In genomic region chr11:68585890-68586289, GRCm38 (mm10) we compare ENCODE assay signal across 12 mouse cellular contexts. TPM values are rescaled to one million over a fixed set of nuclear protein-coding genes. Genes with fewer than 3 reads are reported as not detected.
DNase-seq lines count a peak whose midpoint lies in the region; ATAC-seq and TF ChIP-seq lines count a peak whose summit lies in the region.
"Had no signal": no experiment of that assay in that cellular context is flagged by ENCODE, and none has a peak within 500 bp of the region (broad histone marks: within the 10 kb centered on the region; RNA-seq: fewer than 3 reads in every experiment).

No protein-coding gene starts in this region.

- no peak overlapping the region for H3K4me3 ChIP-seq in liver, postnatal 0 days (ENCODE audit: low read depth, low read length)
- H3K4me3 ChIP-seq: hindbrain, embryonic 12.5 days; liver, embryonic 13.5 days; neural tube, embryonic 12.5 days; stomach, embryonic 15.5 days had no signal

- no peaks in the 10 kb centered on the region for H3K36me3 ChIP-seq in liver, postnatal 0 days (replicated peaks; ENCODE audit: insufficient read depth, low read length)
- H3K36me3 ChIP-seq: hindbrain, embryonic 12.5 days; liver, embryonic 13.5 days; neural tube, embryonic 12.5 days; stomach, embryonic 15.5 days had no signal

- H3K4me2 ChIP-seq in liver, postnatal 0 days (ENCODE audit: low read depth, low read length), result no peak overlapping the region
- H3K4me2 ChIP-seq: hindbrain, embryonic 12.5 days; liver, embryonic 13.5 days; neural tube, embryonic 12.5 days; stomach, embryonic 15.5 days had no signal

- peak; percentile 51 for TF ChIP-seq CTCF in liver, postnatal 0 days (IDR thresholded peaks at IDR 0.05; ENCODE audit: low read depth)

- TF ChIP-seq EP300 in liver, postnatal 0 days (IDR thresholded peaks at IDR 0.05; ENCODE audit: low read depth), result no peak

- no peak overlapping the region for H3K27ac ChIP-seq in liver, postnatal 0 days (ENCODE audit: low read depth)
- H3K27ac ChIP-seq: hindbrain, embryonic 12.5 days; liver, embryonic 13.5 days; neural tube, embryonic 12.5 days; stomach, embryonic 15.5 days had no signal

- no peaks in the 10 kb centered on the region for H3K27me3 ChIP-seq in liver, postnatal 0 days (ENCODE audit: insufficient read depth, low read length)
- H3K27me3 ChIP-seq: liver, embryonic 13.5 days; neural tube, embryonic 12.5 days; stomach, embryonic 15.5 days had no signal

- no peaks in the 10 kb centered on the region for H3K4me1 ChIP-seq in liver, postnatal 0 days (ENCODE audit: insufficient read depth)
- H3K4me1 ChIP-seq: liver, embryonic 13.5 days; neural tube, embryonic 12.5 days had no signal

- H3K9me3 ChIP-seq in liver, postnatal 0 days (ENCODE audit: low read length), result no peaks in the 10 kb centered on the region
- H3K9me3 ChIP-seq: hindbrain, embryonic 12.5 days; liver, embryonic 13.5 days; neural tube, embryonic 12.5 days; stomach, embryonic 15.5 days had no signal

- peak; percentile 51 to 52 for DNase-seq in cerebellum, postnatal 10 days
- no peak for DNase-seq in cerebellum, adult 18-20 months
- DNase-seq in liver, postnatal 0 days, result peak; percentile 40
- no peak for DNase-seq in liver
- peak; percentile 70 for DNase-seq in embryo, embryonic 10 days (ENCODE audit: low spot score)
- DNase-seq in spleen, postnatal 4 days (ENCODE audit: low spot score in 2 of 2), result no peak
- DNase-seq in right cerebral cortex, postnatal 25 days, result no peak
- DNase-seq: liver, embryonic 13.5 days had no signal

- no peak overlapping the region for H3K9ac ChIP-seq in liver, postnatal 0 days (replicated peaks)
- H3K9ac ChIP-seq: hindbrain, embryonic 12.5 days; liver, embryonic 13.5 days; neural tube, embryonic 12.5 days; stomach, embryonic 15.5 days had no signal

- WGBS in liver, postnatal 0 days (ENCODE audit: insufficient replicate concordance), result 17% methylated on average over 3 of the region's 3 CpGs

- no peak for ATAC-seq in liver, postnatal 0 days
- peak; percentile 57 for ATAC-seq in megakaryocyte progenitor cell, adult 5-6 weeks (replicated peaks; ENCODE audit: poor library complexity)

RNA-seq across cellular contexts. Expression of gene Ccdc42, which starts 0.9 kb away (rescaled TPM):
- polyA plus RNA-seq in liver, postnatal 0 days (2015; fragmentation: Nextera tagmentation; extraction: Ambion mirVana), result not detected in 2 replicates
- not detected in 2 replicates for total RNA-seq in megakaryocyte progenitor cell, adult 5-6 weeks (2015)
- total RNA-seq in megakaryocyte progenitor cell, adult 5-6 weeks (2017), result not detected in 2 replicates

RNA-seq across cellular contexts. Expression of gene Mfsd6l, which starts 29.9 kb away (rescaled TPM):
- 0.12 TPM in 1 of 2 replicates, not detected in the other for polyA plus RNA-seq in liver, postnatal 0 days (2015; fragmentation: Nextera tagmentation; extraction: Ambion mirVana)
- 0.17 and 0.34 TPM in 2 replicates for total RNA-seq in megakaryocyte progenitor cell, adult 5-6 weeks (2015)
- total RNA-seq in megakaryocyte progenitor cell, adult 5-6 weeks (2017), result not detected in 2 replicates
- polyA plus RNA-seq: liver, embryonic 13.5 days; neural tube, embryonic 12.5 days had no signal

Comparison
In these comparisons a context has a peak if more than half of its experiments do, and no peak if none do; other contexts are left out.
1. DNase-seq: peak in cerebellum, postnatal 10 days (2 of 2), liver, postnatal 0 days (single experiment) and embryo, embryonic 10 days (single experiment); none in cerebellum, adult 18-20 months (0 of 2), liver (single experiment), spleen, postnatal 4 days (0 of 2) and right cerebral cortex, postnatal 25 days (single experiment).